Mouse (Mus musculus): ENCODE results near the gene Crat.

DNA sequence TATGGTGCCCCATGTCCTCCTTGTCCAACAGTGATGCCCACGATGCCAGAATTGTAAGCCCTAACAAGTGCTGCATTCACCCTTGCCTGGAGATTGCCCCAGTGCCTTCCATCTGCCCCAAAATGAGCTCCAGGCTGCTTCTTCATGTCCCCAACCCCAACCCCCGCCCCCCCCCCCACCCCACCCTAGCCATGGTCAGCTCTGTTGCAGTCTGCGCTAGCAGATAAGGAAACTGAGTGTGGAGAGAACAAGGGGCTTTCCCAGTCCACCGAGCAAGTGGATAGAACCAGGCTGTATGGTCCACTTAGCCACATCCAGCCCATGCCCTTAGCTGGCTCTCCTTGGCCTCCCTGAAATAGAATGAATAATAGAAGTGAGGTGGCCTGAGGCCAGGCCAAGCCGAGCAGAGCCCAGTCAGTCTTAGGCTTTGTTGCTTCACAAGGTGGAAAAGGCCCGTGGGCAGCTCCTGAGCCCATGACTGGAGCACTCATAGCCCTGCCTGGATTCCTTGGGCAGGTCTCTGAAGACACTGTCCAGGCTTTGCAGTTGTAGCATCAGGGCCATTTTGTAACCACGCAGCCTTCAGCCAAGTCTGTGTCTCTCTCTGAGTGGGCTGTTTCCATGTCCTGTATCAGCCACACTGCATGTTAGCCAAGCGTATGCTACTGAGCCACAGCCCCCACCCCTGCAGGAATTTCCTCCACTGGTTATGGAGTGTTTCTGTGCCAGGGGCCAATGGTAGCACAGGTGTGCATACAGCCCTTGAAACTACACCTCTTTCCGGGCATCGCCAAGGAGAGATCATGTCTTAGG lies 34.8 kb downstream of the Crat start:
- TF ChIP-seq CTCF (IDR thresholded peaks at IDR 0.05; ENCODE audit: low read depth, low read length) (no peak), POLR2A (IDR thresholded peaks at IDR 0.05; ENCODE audit: extremely low read depth, insufficient read depth, low read length) (no peak)
